Mouse (Mus musculus): ENCODE data around the gene Dda1. TPM values are rescaled to one million over a fixed set of nuclear protein-coding genes. Genes with fewer than 3 reads are reported as not detected.
"Not testable (repeated sequence)": the region's sequence is repeated elsewhere in the genome, so short reads cannot be mapped to it uniquely, and the experiment has no call there.

Dda1 gene
- total RNA-seq, 2 experiments from 2014 or later, result 75.0 to 87.0 TPM

GRCm38 (mm10) chr8:71519037-71519825 lies 50.2 kb downstream of the Dda1 start:
- TF ChIP-seq CTCF (IDR thresholded peaks at IDR 0.05), result peak; percentile 49
- DNase-seq (ENCODE audit: extremely low spot score in 1 of 2, low spot score in 2 of 2); intact Hi-C loops (cut with DNase I); H3K4me3 ChIP-seq; H3K27ac ChIP-seq: not testable (repeated sequence)

- DNase-seq (ENCODE audit: extremely low spot score in 1 of 2, low spot score in 2 of 2), result peak; percentile 87 to 91
- intact Hi-C loops (cut with DNase I), result loop anchor here (1.0 kb wide), 2 partner anchors 26 to 80 kb away; no protein-coding TSS in a partner anchor
- TF ChIP-seq CTCF (IDR thresholded peaks at IDR 0.05), result peak; percentile 95
- Histone ChIP-seq H3K27ac (no peak overlapping the region), H3K4me3 (no peak overlapping the region)
Observed at GRCm38 (mm10) chr8:71521634-71522033, 52.6 kb downstream of the Dda1 start.

GRCm38 (mm10) chr8:71525226-71526050 lies 56.4 kb downstream of the Dda1 start, which contains the start of gene Ccdc194:
Gene Ccdc194, minus strand, starts transcription at chr8:71525711.
- H3K4me3 ChIP-seq, result no peak within 1 kb of the TSS
- TF ChIP-seq CTCF (IDR thresholded peaks at IDR 0.05), result no peak
- H3K27ac ChIP-seq, result no peak within 1 kb of the TSS
- intact Hi-C loops (cut with DNase I), result no loop called here
- DNase-seq (ENCODE audit: extremely low spot score in 1 of 2, low spot score in 2 of 2), result no peak

Other genes starting within 250 kb of the Dda1 start
- gene Myo9b, start 196.5 kb upstream of the Dda1 start, total RNA-seq (2021), result 10 to 100 TPM; 34.6 to 39.7 TPM
- 10 to 100 TPM; 10.0 to 14.7 TPM for gene Haus8, start 196.3 kb upstream of the Dda1 start, total RNA-seq (2021)
- gene Use1, start 102.4 kb upstream of the Dda1 start, total RNA-seq (2021), result 100 to 1,000 TPM; 110 to 113 TPM
- 10 to 100 TPM; 16.6 to 19.0 TPM for gene Ocel1, start 97.9 kb upstream of the Dda1 start, total RNA-seq (2021)
- 10 to 100 TPM; 41.7 to 44.8 TPM for gene Nr2f6, start 87.2 kb upstream of the Dda1 start, total RNA-seq (2021)
- 1 to 10 TPM; 4.6 to 4.7 TPM for gene Ushbp1, start 73.4 kb upstream of the Dda1 start, total RNA-seq (2021)
- 100 to 1,000 TPM in 1 of 2 experiments, 10 to 100 TPM in 1; 97.3 to 107 TPM for gene Babam1, start 72.3 kb upstream of the Dda1 start, total RNA-seq (2021)
- under 1 TPM; 0.35 to 0.36 TPM for gene Ankle1, start 63.2 kb upstream of the Dda1 start, total RNA-seq (2021)
- gene Abhd8, start 5.5 kb upstream of the Dda1 start, total RNA-seq (2021), result 100 to 1,000 TPM; 302 to 335 TPM
- 10 to 100 TPM; 49.2 to 57.1 TPM for gene Mrpl34, start 4.2 kb upstream of the Dda1 start, total RNA-seq (2021)
- gene Ano8, start 16.8 kb downstream of the Dda1 start, total RNA-seq (2021), result 10 to 100 TPM; 62.5 to 64.0 TPM
- gene Gtpbp3, start 18.9 kb downstream of the Dda1 start, total RNA-seq (2021), result 10 to 100 TPM; 33.0 to 37.4 TPM
- 1 to 10 TPM; 8.5 to 9.1 TPM for gene Plvap, start 42.6 kb downstream of the Dda1 start, total RNA-seq (2021)
- gene Ccdc194, start 56.5 kb downstream of the Dda1 start, total RNA-seq (2021), result not detected
- 1 to 10 TPM; 3.5 to 4.0 TPM for gene Bst2, start 68.3 kb downstream of the Dda1 start, total RNA-seq (2021)
- 10 to 100 TPM; 37.2 to 37.6 TPM for gene Mvb12a, start 73.7 kb downstream of the Dda1 start, total RNA-seq (2021)
- gene Tmem221, start 89.7 kb downstream of the Dda1 start, total RNA-seq (2021), result not detected
- under 1 TPM in 1 of 2 experiments, not detected in 1; 0.11 TPM for gene Nxnl1, start 97.4 kb downstream of the Dda1 start, total RNA-seq (2021)
- 100 to 1,000 TPM; 108 to 109 TPM for gene Slc27a1, start 99.7 kb downstream of the Dda1 start, total RNA-seq (2021)
- gene Pgls, start 123.0 kb downstream of the Dda1 start, total RNA-seq (2021), result 10 to 100 TPM; 29.1 to 33.0 TPM
- 1 to 10 TPM; 3.1 to 4.0 TPM for gene Fam129c, start 128.4 kb downstream of the Dda1 start, total RNA-seq (2021)
- 10 to 100 TPM; 47.2 to 50.9 TPM for gene Colgalt1, start 141.8 kb downstream of the Dda1 start, total RNA-seq (2021)
- gene Unc13a, start 202.6 kb downstream of the Dda1 start, total RNA-seq (2021), result 100 to 1,000 TPM; 313 to 351 TPM
- gene Jak3, start 207.1 kb downstream of the Dda1 start, total RNA-seq (2021), result 1 to 10 TPM; 5.5 to 5.8 TPM
- gene Insl3, start 220.0 kb downstream of the Dda1 start, total RNA-seq (2021), result 1 to 10 TPM; 1.2 to 4.7 TPM
- under 1 TPM; 0.68 to 0.79 TPM for gene B3gnt3, start 232.6 kb downstream of the Dda1 start, total RNA-seq (2021)

All from left cerebral cortex, adult 2 months (tissue).